23 mouse cellular contexts compared by ENCODE assay signal in genomic region chr6:82806971-82807370, GRCm38 (mm10). TPM values are rescaled to one million over a fixed set of nuclear protein-coding genes. Genes with fewer than 3 reads are reported as not detected.
A peak's percentile ranks its signal among the peaks of the same experiment; 100 is the strongest.
DNase-seq lines count a peak whose midpoint lies in the region; ATAC-seq and TF ChIP-seq lines count a peak whose summit lies in the region.
"Had no signal": no experiment of that assay in that cellular context is flagged by ENCODE, and none has a peak within 500 bp of the region (broad histone marks: within the 10 kb centered on the region; RNA-seq: fewer than 3 reads in every experiment).

No protein-coding gene starts in this region.

- no peak for TF ChIP-seq POLR2A in testis, adult 2 months (IDR thresholded peaks at IDR 0.05; ENCODE audit: control insufficient read depth, low read depth, low read length)

- no peak for TF ChIP-seq EP300 in heart, postnatal 0 days (IDR thresholded peaks at IDR 0.05; ENCODE audit: low read depth)

- 36% methylated on average over 3 of the region's 3 CpGs for WGBS in heart, postnatal 0 days
- 54% methylated on average over 3 of the region's 3 CpGs for whole genome bisulfite sequencing in heart, embryonic 12.5 days

- H3K27me3 ChIP-seq in heart, postnatal 0 days (ENCODE audit: control insufficient read depth, insufficient read depth, low read length), result no peaks in the 10 kb centered on the region
- no peaks in the 10 kb centered on the region for H3K27me3 ChIP-seq in heart, embryonic 12.5 days (replicated peaks)
- H3K27me3 ChIP-seq in testis, adult 2 months (ENCODE audit: control insufficient read depth, insufficient read depth, low read length), result no peaks in the 10 kb centered on the region
- H3K27me3 ChIP-seq: forebrain, embryonic 13.5 days; lung, embryonic 15.5 days; Patski had no signal

- H3K27ac ChIP-seq in heart, postnatal 0 days (ENCODE audit: low read depth), result no peak overlapping the region
- H3K27ac ChIP-seq in heart, embryonic 12.5 days (ENCODE audit: poor library complexity, severe bottlenecking), result no peak overlapping the region
- peak overlapping the region; percentile 4 for H3K27ac ChIP-seq in testis, adult 2 months (ENCODE audit: control insufficient read depth, insufficient read depth, low read depth, low read length)
- H3K27ac ChIP-seq: forebrain, embryonic 13.5 days; heart, adult 2 months; hindbrain, embryonic 10.5 days; kidney, postnatal 0 days; lung, embryonic 15.5 days had no signal

- no peak overlapping the region for H3K9ac ChIP-seq in heart, postnatal 0 days (replicated peaks; ENCODE audit: low read depth, low read length)
- H3K9ac ChIP-seq in heart, embryonic 12.5 days, result no peak overlapping the region
- H3K9ac ChIP-seq: forebrain, embryonic 13.5 days; lung, embryonic 15.5 days had no signal

- no peaks in the 10 kb centered on the region for H3K9me3 ChIP-seq in heart, postnatal 0 days (replicated peaks; ENCODE audit: control insufficient read depth, low read length)
- H3K9me3 ChIP-seq in heart, embryonic 12.5 days (replicated peaks), result no peaks in the 10 kb centered on the region
- H3K9me3 ChIP-seq: forebrain, embryonic 13.5 days; hindbrain, embryonic 10.5 days; lung, embryonic 15.5 days had no signal

- peak; percentile 81 for DNase-seq in gastrocnemius, adult 18-20 months (ENCODE audit: low spot score)
- DNase-seq in gastrocnemius, postnatal 10 days, result no peak
- DNase-seq in heart, postnatal 0 days (ENCODE audit: low spot score), result no peak
- no peak for DNase-seq in testis, postnatal 14 days (ENCODE audit: low spot score)
- DNase-seq in skeletal muscle tissue, adult 2 months (ENCODE audit: low read depth, low spot score), result peak; percentile 93
- no peak for DNase-seq in spleen, postnatal 10 days (ENCODE audit: low spot score in 2 of 2)
- DNase-seq: heart, adult 2 months; kidney, adult 8-10 months; layer of hippocampus, postnatal 36 days; left cerebral cortex, postnatal 4 days; right cerebral cortex, adult 18-20 months; thymus, adult 2 months; thymus, postnatal 4 days had no signal

- no peaks in the 10 kb centered on the region for H3K36me3 ChIP-seq in heart, postnatal 0 days (replicated peaks; ENCODE audit: control insufficient read depth, insufficient read depth, low read length)
- no peaks in the 10 kb centered on the region for H3K36me3 ChIP-seq in heart, embryonic 12.5 days
- H3K36me3 ChIP-seq in testis, adult 2 months (ENCODE audit: control insufficient read depth, insufficient read depth, low read length), result no peaks in the 10 kb centered on the region
- H3K36me3 ChIP-seq: hindbrain, embryonic 10.5 days; lung, embryonic 15.5 days had no signal

- H3K4me1 ChIP-seq in heart, postnatal 0 days (ENCODE audit: control insufficient read depth, insufficient read depth), result 0 out of 2 replicates have a peak, but pooled peaks cover 8% of the 10 kb centered on the region
- H3K4me1 ChIP-seq in heart, embryonic 12.5 days (replicated peaks), result peaks cover 11% of the 10 kb centered on the region
- H3K4me1 ChIP-seq in testis, adult 2 months (ENCODE audit: control insufficient read depth, insufficient read depth, low read length), result no peaks in the 10 kb centered on the region; the same call in 1 of the 2 replicates
- H3K4me1 ChIP-seq: forebrain, embryonic 13.5 days; hindbrain, embryonic 10.5 days; lung, embryonic 15.5 days had no signal

- no peak overlapping the region for H3K4me2 ChIP-seq in heart, postnatal 0 days (ENCODE audit: low read depth, low read length)
- no peak overlapping the region for H3K4me2 ChIP-seq in heart, embryonic 12.5 days
- H3K4me2 ChIP-seq: forebrain, embryonic 13.5 days; lung, embryonic 15.5 days; midbrain, embryonic 11.5 days had no signal

- ATAC-seq in heart, postnatal 0 days (ENCODE audit: insufficient read depth, low read depth), result 0 out of 2 replicates have a peak, but pooled peaks have one; percentile 24
- no peak for ATAC-seq in heart, embryonic 12.5 days (ENCODE audit: insufficient number of reproducible peaks, low FRiP score)
- ATAC-seq: forebrain, embryonic 13.5 days; hindbrain, embryonic 16.5 days; midbrain, embryonic 16.5 days; Patski had no signal

- TF ChIP-seq CTCF in heart, postnatal 0 days (IDR thresholded peaks at IDR 0.05; ENCODE audit: low read depth), result no peak
- TF ChIP-seq CTCF in testis, adult 2 months (IDR thresholded peaks at IDR 0.05; ENCODE audit: control insufficient read depth, insufficient read depth, insufficient replicate concordance, low read depth, low read length), result no peak

- H3K4me3 ChIP-seq in heart, postnatal 0 days (ENCODE audit: low read depth, low read length), result no peak overlapping the region
- no peak overlapping the region for H3K4me3 ChIP-seq in heart, embryonic 12.5 days
- H3K4me3 ChIP-seq in testis, adult 2 months (ENCODE audit: control insufficient read depth, low read depth, low read length), result no peak overlapping the region
- H3K4me3 ChIP-seq: forebrain, embryonic 13.5 days; heart, adult 2 months; hindbrain, embryonic 10.5 days; lung, embryonic 15.5 days had no signal

RNA-seq across cellular contexts. Expression of gene Hk2, which starts 32.7 kb away (rescaled TPM):
- total RNA-seq in gastrocnemius, adult 18-20 months (2021), result 100 to 1,000 TPM; 238 to 306 TPM
- total RNA-seq in gastrocnemius, postnatal 10 days (2021), result 10 to 100 TPM; 50.0 to 61.7 TPM
- total RNA-seq in heart, postnatal 0 days (2014; rRNA removed; ENCODE audit: low replicate concordance), result 39.7 and 50.9 TPM in 2 replicates
- polyA plus RNA-seq in heart, postnatal 0 days (2015; fragmentation: Nextera tagmentation; extraction: Ambion mirVana), result 29.2 and 29.7 TPM in 2 replicates
- 35.0 and 35.2 TPM in 2 replicates for polyA plus RNA-seq in heart, embryonic 12.5 days (2016; fragmentation: Nextera tagmentation; extraction: Ambion mirVana)
- 7.8 and 10.9 TPM in 2 replicates for polyA plus RNA-seq in testis, adult 2 months (2012; rRNA removed)

Comparison
In these comparisons a context has a peak if more than half of its experiments do, and no peak if none do; other contexts are left out.
1. DNase-seq: peak in gastrocnemius, adult 18-20 months (single experiment) and skeletal muscle tissue, adult 2 months (single experiment); none in gastrocnemius, postnatal 10 days (single experiment), heart, postnatal 0 days (single experiment), testis, postnatal 14 days (single experiment) and spleen, postnatal 10 days (0 of 2).